17 mouse cellular contexts compared by ENCODE assay signal in genomic region chr5:8838661-8839438, GRCm38 (mm10). TPM values are rescaled to one million over a fixed set of nuclear protein-coding genes. Genes with fewer than 3 reads are reported as not detected.
A peak's percentile ranks its signal among the peaks of the same experiment; 100 is the strongest.
DNase-seq lines count a peak whose midpoint lies in the region; ATAC-seq and TF ChIP-seq lines count a peak whose summit lies in the region.
"Had no signal": no experiment of that assay in that cellular context is flagged by ENCODE, and none has a peak within 500 bp of the region (broad histone marks: within the 10 kb centered on the region; RNA-seq: fewer than 3 reads in every experiment).

No protein-coding gene starts in this region.

- no peak; the same call in 1 of the 2 replicates for ATAC-seq in midbrain, embryonic 14.5 days (ENCODE audit: low FRiP score, low TSS enrichment)
- no peak for ATAC-seq in midbrain, embryonic 15.5 days (replicated peaks)
- ATAC-seq in megakaryocyte, adult 5-6 weeks (ENCODE audit: poor library complexity, severe bottlenecking) = peak; percentile 57

- H3K4me2 ChIP-seq in midbrain, embryonic 14.5 days (ENCODE audit: low read length) = no peak overlapping the region
- H3K4me2 ChIP-seq in midbrain, embryonic 15.5 days = no peak overlapping the region
- H3K4me2 ChIP-seq: embryonic facial prominence, embryonic 15.5 days; liver, embryonic 15.5 days had no signal

- no peak overlapping the region for H3K9ac ChIP-seq in midbrain, embryonic 14.5 days (replicated peaks; ENCODE audit: low read length)
- H3K9ac ChIP-seq in midbrain, embryonic 15.5 days = no peak overlapping the region
- H3K9ac ChIP-seq: embryonic facial prominence, embryonic 15.5 days; liver, embryonic 15.5 days had no signal

- H3K4me3 ChIP-seq in midbrain, embryonic 14.5 days (replicated peaks; ENCODE audit: low read depth, low read length) = no peak overlapping the region
- H3K4me3 ChIP-seq in midbrain, embryonic 15.5 days = no peak overlapping the region
- H3K4me3 ChIP-seq in layer of hippocampus, adult 2 months = no peak overlapping the region
- H3K4me3 ChIP-seq: embryonic facial prominence, embryonic 15.5 days; heart, adult 2 months; liver, embryonic 15.5 days; megakaryocyte, embryonic 14.5 days had no signal

- H3K27me3 ChIP-seq in midbrain, embryonic 14.5 days (ENCODE audit: control insufficient read depth, insufficient read depth, low read length) = no peaks in the 10 kb centered on the region
- no peaks in the 10 kb centered on the region for H3K27me3 ChIP-seq in midbrain, embryonic 15.5 days (replicated peaks)
- H3K27me3 ChIP-seq: embryonic facial prominence, embryonic 15.5 days; liver, embryonic 15.5 days; megakaryocyte, embryonic 14.5 days had no signal

- peak; percentile 6 for DNase-seq in embryo, embryonic 11 days
- no peak for DNase-seq in embryo, embryonic 10.5 days (ENCODE audit: low spot score)
- DNase-seq in midbrain, embryonic 14.5 days = peak; percentile 24
- peak; percentile 9 for DNase-seq in NIH3T3 (ENCODE audit: low read depth)
- DNase-seq in layer of hippocampus, adult 9-10 months (ENCODE audit: low spot score) = no peak
- DNase-seq in layer of hippocampus, adult 2 months (ENCODE audit: low spot score in 2 of 2) = no peak
- DNase-seq: cerebellum, adult 9-11 months; heart, adult 2 months; kidney, adult 2 months; right cerebral cortex, postnatal 25 days; thymus, postnatal 14 days had no signal

- 68% methylated on average over 8 of the region's 8 CpGs for WGBS in midbrain, embryonic 14.5 days
- WGBS in midbrain, embryonic 15.5 days = 65% methylated on average over 8 of the region's 8 CpGs

- H3K9me3 ChIP-seq in midbrain, embryonic 14.5 days (ENCODE audit: control insufficient read depth, low read length) = no peaks in the 10 kb centered on the region
- H3K9me3 ChIP-seq in midbrain, embryonic 15.5 days = no peaks in the 10 kb centered on the region
- H3K9me3 ChIP-seq: embryonic facial prominence, embryonic 15.5 days; liver, embryonic 15.5 days; megakaryocyte, embryonic 14.5 days had no signal

- H3K27ac ChIP-seq in midbrain, embryonic 14.5 days (replicated peaks; ENCODE audit: low read depth, low read length) = no peak overlapping the region
- H3K27ac ChIP-seq in midbrain, embryonic 15.5 days = no peak overlapping the region
- H3K27ac ChIP-seq in layer of hippocampus, adult 2 months = no peak overlapping the region
- H3K27ac ChIP-seq: embryonic facial prominence, embryonic 15.5 days; heart, adult 2 months; liver, embryonic 15.5 days had no signal

- H3K36me3 ChIP-seq in midbrain, embryonic 14.5 days (ENCODE audit: control insufficient read depth, insufficient read depth, low read length) = no peaks in the 10 kb centered on the region
- H3K36me3 ChIP-seq in midbrain, embryonic 15.5 days (replicated peaks) = no peaks in the 10 kb centered on the region
- H3K36me3 ChIP-seq: embryonic facial prominence, embryonic 15.5 days; liver, embryonic 15.5 days had no signal

- H3K4me1 ChIP-seq in midbrain, embryonic 14.5 days (ENCODE audit: control insufficient read depth, insufficient read depth, low read length) = no peaks in the 10 kb centered on the region
- H3K4me1 ChIP-seq in midbrain, embryonic 15.5 days = no peaks in the 10 kb centered on the region
- H3K4me1 ChIP-seq: embryonic facial prominence, embryonic 15.5 days; liver, embryonic 15.5 days; megakaryocyte, embryonic 14.5 days had no signal

- TF ChIP-seq CTCF in layer of hippocampus, adult 2 months (conservative IDR thresholded peaks at IDR 0.05) = no peak

RNA-seq across cellular contexts. Expression of gene Abcb1b, which starts 40.9 kb away (rescaled TPM):
- polyA plus RNA-seq in midbrain, embryonic 14.5 days (2014; fragmentation: Nextera tagmentation; extraction: Ambion mirVana) = 0.55 and 0.87 TPM in 2 replicates
- 0.44 and 0.82 TPM in 2 replicates for polyA plus RNA-seq in midbrain, embryonic 15.5 days (2015; fragmentation: Nextera tagmentation; extraction: Ambion mirVana)
- 7.2 and 7.9 TPM in 2 replicates for total RNA-seq in megakaryocyte, adult 5-6 weeks (2015)
- total RNA-seq in megakaryocyte, adult 5-6 weeks (2017) = 17.8 and 29.7 TPM in 2 replicates
- total RNA-seq in layer of hippocampus, adult 2 months (2021) = 1 to 10 TPM; 3.4 to 4.8 TPM
- total RNA-seq: MEL had no signal

RNA-seq across cellular contexts. Expression of gene Abcb4, which starts 54.7 kb away (rescaled TPM):
- polyA plus RNA-seq in midbrain, embryonic 14.5 days (2014; fragmentation: Nextera tagmentation; extraction: Ambion mirVana) = 0.65 and 1.1 TPM in 2 replicates
- 0.29 and 0.46 TPM in 2 replicates for polyA plus RNA-seq in midbrain, embryonic 15.5 days (2015; fragmentation: Nextera tagmentation; extraction: Ambion mirVana)
- 1.3 and 3.9 TPM in 2 replicates for total RNA-seq in megakaryocyte, adult 5-6 weeks (2015)
- 3.2 and 4.4 TPM in 2 replicates for total RNA-seq in megakaryocyte, adult 5-6 weeks (2017)
- total RNA-seq in layer of hippocampus, adult 2 months (2021) = 1 to 10 TPM; 5.8 to 6.5 TPM

Comparison
In these comparisons a context has a peak if more than half of its experiments do, and no peak if none do; other contexts are left out.
1. DNase-seq: peak in embryo, embryonic 11 days (single experiment), midbrain, embryonic 14.5 days (single experiment) and NIH3T3 (single experiment); none in embryo, embryonic 10.5 days (single experiment), layer of hippocampus, adult 9-10 months (single experiment) and layer of hippocampus, adult 2 months (0 of 2).